Mouse (Mus musculus) MEL (cell line): Measurements from ENCODE around the gene Olfr1109. TPM values are rescaled to one million over a fixed set of nuclear protein-coding genes. Genes with fewer than 3 reads are reported as not detected.

Experiments used
- DNase-seq: peaks from one replicate; pipeline ENCODE4 v3.0.0; 2011; ENCODE audit warnings: low read depth, low spot score
- H3K27ac ChIP-seq: 2 replicates; pipeline ENCODE4 v1.5.1; 2012; ENCODE audit warnings: low read depth, mild to moderate bottlenecking, control low read depth, low read length, moderate library complexity; ENCODE audit not compliant: control insufficient read depth
- H3K27me3 ChIP-seq, 2 experiments: fragments of 150-350 bp in 1 of 2; sonication (generic) in 1 of 2; 2 replicates each; pipeline ENCODE4 v1.6.1; 2012; ENCODE audit warnings: low read length in 2 of 2, mild to moderate bottlenecking in 2 of 2, improper control_type of control experiment in 1 of 2, moderate library complexity in 1 of 2; ENCODE audit not compliant: insufficient read depth in 2 of 2, control insufficient read depth in 1 of 2
- H3K36me3 ChIP-seq, 2 experiments: 2 replicates each; pipeline ENCODE4 v1.6.1; 2012 to 2014; ENCODE audit warnings: low read length in 2 of 2, improper control_type of control experiment in 1 of 2, inconsistent platforms in 1 of 2, mild to moderate bottlenecking in 1 of 2; ENCODE audit not compliant: insufficient read depth in 2 of 2, control insufficient read depth in 1 of 2
- H3K4me1 ChIP-seq, 2 experiments: fragments of 150-350 bp in 1 of 2; sonication (generic) in 1 of 2; 2 replicates each; pipeline ENCODE4 v1.6.1; 2012; ENCODE audit warnings: low read length in 2 of 2, improper control_type of control experiment in 1 of 2, mild to moderate bottlenecking in 1 of 2; ENCODE audit not compliant: insufficient read depth in 2 of 2, control insufficient read depth in 1 of 2
- H3K4me3 ChIP-seq, 2 experiments: fragments of 150-350 bp in 1 of 2; sonication (generic) in 1 of 2; 2 replicates each; pipeline ENCODE4 v1.5.1; 2012; ENCODE audit warnings: low read depth in 2 of 2, low read length in 2 of 2, mild to moderate bottlenecking in 2 of 2, moderate library complexity in 2 of 2, control low read depth in 1 of 2, improper control_type of control experiment in 1 of 2; ENCODE audit not compliant: control insufficient read depth in 1 of 2, insufficient read depth in 1 of 2
- H3K79me2 ChIP-seq: 2 replicates; pipeline ENCODE4 v1.6.1; 2012; ENCODE audit warnings: mild to moderate bottlenecking, low read length, moderate library complexity; ENCODE audit not compliant: control insufficient read depth, poor library complexity, insufficient read depth
- H3K9ac ChIP-seq: 2 replicates; pipeline ENCODE4 v1.6.1; 2012; ENCODE audit warnings: low read depth, mild to moderate bottlenecking, control low read depth, low read length, moderate library complexity; ENCODE audit not compliant: control insufficient read depth, poor library complexity, severe bottlenecking
- H3K9me3 ChIP-seq: fragments of 150-350 bp; sonication (generic); replicated peaks from 2 replicates; pipeline ENCODE4 v1.6.1; 2012; ENCODE audit warnings: mild to moderate bottlenecking, low read length, improper control_type of control experiment, moderate library complexity; ENCODE audit not compliant: insufficient read depth
- E2F4 ChIP-seq: IDR thresholded peaks from 2 replicates; pipeline ENCODE4 v1.6.1; 2011; ENCODE audit warnings: low read depth, low read length, improper control_type of control experiment, borderline replicate concordance
- ETS1 ChIP-seq: IDR thresholded peaks from 2 replicates; pipeline ENCODE4 v1.6.1; 2012; ENCODE audit warnings: low read depth, mild to moderate bottlenecking, inconsistent platforms, low read length, improper control_type of control experiment, moderate library complexity
- JUND ChIP-seq: IDR thresholded peaks from 2 replicates; pipeline ENCODE4 v1.6.1; 2011; ENCODE audit warnings: low read depth, mild to moderate bottlenecking, improper control_type of control experiment, low read length
- KAT2A ChIP-seq: conservative IDR thresholded peaks from 2 replicates; pipeline ENCODE4 v1.6.1; 2012; ENCODE audit warnings: low read depth, low read length, improper control_type of control experiment, inconsistent platforms
- MAX ChIP-seq: IDR thresholded peaks from 2 replicates; pipeline ENCODE4 v1.6.1; 2011; ENCODE audit warnings: low read length, improper control_type of control experiment
- MAZ ChIP-seq: IDR thresholded peaks from 2 replicates; pipeline ENCODE4 v1.6.1; 2012; ENCODE audit warnings: low read depth, mild to moderate bottlenecking, inconsistent platforms, low read length, improper control_type of control experiment
- MXI1 ChIP-seq: IDR thresholded peaks from 2 replicates; pipeline ENCODE4 v1.6.1; 2011; ENCODE audit warnings: mild to moderate bottlenecking, low read depth, low read length, improper control_type of control experiment
- MYB ChIP-seq: IDR thresholded peaks from 2 replicates; pipeline ENCODE4 v1.6.1; 2011; ENCODE audit warnings: mild to moderate bottlenecking, low read depth, low read length, improper control_type of control experiment
- NELFE ChIP-seq: IDR thresholded peaks from 2 replicates; pipeline ENCODE4 v1.6.1; 2011; ENCODE audit warnings: low read depth, low read length, improper control_type of control experiment
- NRF1 ChIP-seq: IDR thresholded peaks from 2 replicates; pipeline ENCODE4 v1.6.1; 2014; ENCODE audit warnings: low read depth, mild to moderate bottlenecking, inconsistent platforms, low read length, improper control_type of control experiment, moderate library complexity; ENCODE audit not compliant: poor library complexity, insufficient read depth, severe bottlenecking
- POLR2A ChIP-seq, 2 experiments: IDR thresholded peaks; 2 replicates each; pipeline ENCODE4 v1.6.1; 2011 to 2012; ENCODE audit warnings: low read length in 2 of 2, mild to moderate bottlenecking in 2 of 2, control low read depth in 1 of 2, improper control_type of control experiment in 1 of 2, low read depth in 1 of 2, moderate library complexity in 1 of 2; ENCODE audit not compliant: control insufficient read depth in 1 of 2, insufficient read depth in 1 of 2, poor library complexity in 1 of 2
- POLR2AphosphoS2 ChIP-seq: IDR thresholded peaks from 2 replicates; pipeline ENCODE4 v1.6.1; 2011; ENCODE audit warnings: low read length, improper control_type of control experiment
- SIN3A ChIP-seq: IDR thresholded peaks from 2 replicates; pipeline ENCODE4 v1.6.1; 2012; ENCODE audit warnings: low read length, improper control_type of control experiment, inconsistent platforms
- USF1 ChIP-seq: IDR thresholded peaks from 2 replicates; pipeline ENCODE4 v1.6.1; 2014; ENCODE audit warnings: low read depth, mild to moderate bottlenecking, inconsistent platforms, low read length, improper control_type of control experiment, moderate library complexity
- USF2 ChIP-seq, 2 experiments: IDR thresholded peaks; 2 replicates each; pipeline ENCODE4 v1.6.1; 2011 to 2012; ENCODE audit warnings: improper control_type of control experiment in 2 of 2, low read length in 2 of 2, borderline replicate concordance in 1 of 2, inconsistent platforms in 1 of 2, low read depth in 1 of 2, mild to moderate bottlenecking in 1 of 2; ENCODE audit not compliant: insufficient read depth in 1 of 2
- ZC3H11A ChIP-seq: IDR thresholded peaks from 2 replicates; pipeline ENCODE4 v1.6.1; 2012; ENCODE audit warnings: low read depth, mild to moderate bottlenecking, inconsistent platforms, low read length, improper control_type of control experiment
- ZNF384 ChIP-seq: IDR thresholded peaks from 2 replicates; pipeline ENCODE4 v1.6.1; 2012; ENCODE audit warnings: low read depth, mild to moderate bottlenecking, inconsistent platforms, low read length, improper control_type of control experiment
- polyA plus RNA-seq, 2 experiments: library from polyadenylated mRNA; stranded (reverse) in 1 of 2; unstranded in 1 of 2; fragments of >175 nt in 1 of 2; fragments of >200 nt in 1 of 2; gene quantifications; 2 replicates each; pipeline versions ENCODE4 v1.2.1 to v1.2.4; 2012; ENCODE audit warnings: low replicate concordance in 2 of 2, low read depth in 1 of 2; ENCODE audit not compliant: insufficient read length in 2 of 2, insufficient read depth in 1 of 2, missing spikeins in 1 of 2
- total RNA-seq: library from RNA; depleted of rRNA; stranded (reverse); fragments of 300-350 nt; gene quantifications from 2 replicates; pipeline ENCODE4 v1.2.3, GENCODE M21; 2012

Gene Olfr1109
- total and polyA plus RNA-seq, 3 experiments = not detected

GRCm38 (mm10) chr2:87114467-87114866 lies 18.7 kb upstream of the Olfr1109 start, which contains the start of gene Olfr259:
Olfr259 (minus strand) TSS chr2:87114567.
- Histone ChIP-seq H3K9ac (no peak within 1 kb of the TSS), H3K4me3 (no peak within 1 kb of the TSS)
- no peak for DNase-seq
- no peak for TF ChIP-seq MXI1
- TF ChIP-seq E2F4 = no peak
- no peak for TF ChIP-seq ETS1
- TF ChIP-seq POLR2A (IDR thresholded peaks at IDR 0.05; ENCODE audit: control insufficient read depth in 1 of 2, insufficient read depth in 1 of 2, low read depth in 1 of 2, low read length in 2 of 2, poor library complexity in 1 of 2) = no peak
- TF ChIP-seq, all 39 proteins: peak for 0
- Histone ChIP-seq H3K4me1 (no peaks in the 10 kb centered on the region), H3K79me2 (no peaks in the 10 kb centered on the region), H3K27me3 (no peaks in the 10 kb centered on the region), H3K27ac (no peak within 1 kb of the TSS), H3K36me3 (no peaks in the 10 kb centered on the region), H3K9me3 (no peaks in the 10 kb centered on the region)

- no peak within 1 kb of the TSS for H3K9ac ChIP-seq
- no peaks in the 10 kb centered on the region for H3K79me2 ChIP-seq
- H3K4me1 ChIP-seq = no peaks in the 10 kb centered on the region
- no peak within 1 kb of the TSS for H3K4me3 ChIP-seq
- H3K9me3 ChIP-seq = no peaks in the 10 kb centered on the region
- no peak for TF ChIP-seq MAZ
- no peak for TF ChIP-seq USF2 (IDR thresholded peaks at IDR 0.05; ENCODE audit: borderline replicate concordance in 1 of 2, insufficient read depth in 1 of 2, low read depth in 1 of 2, low read length in 2 of 2)
- no peak for TF ChIP-seq MAX
- no peak for TF ChIP-seq ETS1
- TF ChIP-seq SIN3A = no peak
- TF ChIP-seq ZC3H11A = no peak
- TF ChIP-seq POLR2AphosphoS2 = no peak
- TF ChIP-seq NELFE = no peak
- no peak for TF ChIP-seq KAT2A
- TF ChIP-seq JUND = no peak
- no peak for TF ChIP-seq ZNF384
- TF ChIP-seq USF1 = no peak
- TF ChIP-seq NRF1 = no peak
- TF ChIP-seq E2F4 = no peak
- TF ChIP-seq MYB = no peak
- H3K27ac ChIP-seq = no peak within 1 kb of the TSS
- no peaks in the 10 kb centered on the region for H3K27me3 ChIP-seq
- H3K36me3 ChIP-seq = no peaks in the 10 kb centered on the region
- no peak for DNase-seq
Measured at GRCm38 (mm10) chr2:87075717-87076116, 20.1 kb downstream of the Olfr1109 start, which contains the start of gene Olfr1107. Olfr1107 (minus strand) TSS chr2:87075817.
